Mouse (Mus musculus) CH12.LX (cell line): ENCODE measurements around the gene Runx2. TPM values are rescaled to one million over a fixed set of nuclear protein-coding genes. Genes with fewer than 3 reads are reported as not detected.

ENCODE experiments used
- DNase-seq: peaks from one replicate; pipeline ENCODE4 v3.0.0-alpha.2; 2013; ENCODE audit errors: extremely low read depth
- H3K27ac ChIP-seq: 2 replicates; pipeline ENCODE4 v1.5.1; 2012; ENCODE audit warnings: low read depth, mild to moderate bottlenecking, control low read depth, moderate library complexity; ENCODE audit not compliant: insufficient read depth
- H3K27me3 ChIP-seq: replicated peaks from 2 replicates; pipeline ENCODE3; 2012; ENCODE audit warnings: inconsistent platforms
- H3K36me3 ChIP-seq, 2 experiments: replicated peaks in 1 of 2; 2 replicates each; pipeline versions ENCODE3 to v1.6.1; 2012; ENCODE audit warnings: inconsistent platforms in 1 of 2, low read length in 1 of 2, mild to moderate bottlenecking in 1 of 2, mixed read lengths in 1 of 2, moderate library complexity in 1 of 2; ENCODE audit not compliant: control insufficient read depth in 1 of 2, insufficient read depth in 1 of 2
- H3K4me1 ChIP-seq, 2 experiments: 2 replicates each; pipeline ENCODE4 v1.6.1; 2012; ENCODE audit warnings: inconsistent platforms in 1 of 2, moderate library complexity in 1 of 2; ENCODE audit not compliant: insufficient read depth in 2 of 2, control insufficient read depth in 1 of 2
- H3K4me2 ChIP-seq: 2 replicates; pipeline ENCODE4 v1.6.1; 2012; ENCODE audit warnings: low read depth, mild to moderate bottlenecking, control low read depth; ENCODE audit not compliant: poor library complexity, insufficient read depth, severe bottlenecking
- H3K4me3 ChIP-seq, 3 experiments: fragments of 150-350 bp in 1 of 3; sonication (generic) in 1 of 3; replicated peaks in 1 of 3; 2 replicates each; pipeline versions ENCODE3 to v1.5.1; 2011 to 2012; ENCODE audit warnings: low read depth in 2 of 3, low read length in 2 of 3, mild to moderate bottlenecking in 2 of 3, moderate library complexity in 2 of 3, control low read depth in 1 of 3, improper control_type of control experiment in 1 of 3, inconsistent platforms in 1 of 3, mixed read lengths in 1 of 3; ENCODE audit not compliant: poor library complexity in 1 of 3
- H3K79me2 ChIP-seq: replicated peaks from 2 replicates; pipeline ENCODE4 v1.6.1; 2012; ENCODE audit warnings: mild to moderate bottlenecking, moderate library complexity; ENCODE audit not compliant: control insufficient read depth, poor library complexity, insufficient read depth, severe bottlenecking; ENCODE audit errors: extremely low read depth
- H3K9ac ChIP-seq: 2 replicates; pipeline ENCODE4 v1.6.1; 2012; ENCODE audit warnings: low read depth, mild to moderate bottlenecking, control low read depth, moderate library complexity; ENCODE audit not compliant: insufficient read depth
- H3K9me3 ChIP-seq: replicated peaks from 2 replicates; pipeline ENCODE3; 2012; ENCODE audit warnings: low read length, inconsistent platforms, mixed read lengths
- CTCF ChIP-seq, 2 experiments: IDR thresholded peaks in 1 of 2; conservative IDR thresholded peaks in 1 of 2; 2 replicates each; pipeline ENCODE4 v1.5.1; 2011 to 2012; ENCODE audit warnings: low read depth in 2 of 2, low read length in 2 of 2, improper control_type of control experiment in 1 of 2, inconsistent platforms in 1 of 2, mild to moderate bottlenecking in 1 of 2, moderate library complexity in 1 of 2
- E2F4 ChIP-seq: IDR thresholded peaks from 2 replicates; pipeline ENCODE4 v1.6.1; 2011; ENCODE audit warnings: low read depth, low read length, improper control_type of control experiment; ENCODE audit not compliant: insufficient replicate concordance
- ETS1 ChIP-seq: conservative IDR thresholded peaks from 2 replicates; pipeline ENCODE4 v1.6.1; 2012; ENCODE audit warnings: low read depth, mild to moderate bottlenecking, inconsistent platforms, low read length, improper control_type of control experiment, moderate library complexity
- IRF4 ChIP-seq: IDR thresholded peaks from 2 replicates; pipeline ENCODE4 v1.6.1; 2014; ENCODE audit warnings: low read depth, mild to moderate bottlenecking, inconsistent platforms, low read length, improper control_type of control experiment
- JUN ChIP-seq: IDR thresholded peaks from 2 replicates; pipeline ENCODE4 v1.6.1; 2011; ENCODE audit warnings: low read depth, mild to moderate bottlenecking, low read length, improper control_type of control experiment, moderate library complexity; ENCODE audit not compliant: insufficient read depth
- JUND ChIP-seq: conservative IDR thresholded peaks from 2 replicates; pipeline ENCODE4 v1.6.1; 2011; ENCODE audit warnings: low read depth, low read length, improper control_type of control experiment
- MEF2A ChIP-seq: IDR thresholded peaks from 2 replicates; pipeline ENCODE4 v1.6.1; 2014; ENCODE audit warnings: low read depth, mild to moderate bottlenecking, inconsistent platforms, low read length, improper control_type of control experiment, borderline replicate concordance
- PAX5 ChIP-seq: IDR thresholded peaks from 2 replicates; pipeline ENCODE4 v1.6.1; 2012; ENCODE audit warnings: low read length, inconsistent platforms, mixed read lengths
- POLR2AphosphoS2 ChIP-seq: IDR thresholded peaks from 2 replicates; pipeline ENCODE4 v1.6.1; 2011; ENCODE audit warnings: low read depth, low read length, improper control_type of control experiment
- RAD21 ChIP-seq: IDR thresholded peaks from 2 replicates; pipeline ENCODE4 v1.6.1; 2011; ENCODE audit warnings: low read depth, mild to moderate bottlenecking, low read length, improper control_type of control experiment, moderate library complexity
- RCOR1 ChIP-seq: conservative IDR thresholded peaks from 2 replicates; pipeline ENCODE4 v1.6.1; 2012; ENCODE audit warnings: low read depth, mild to moderate bottlenecking, inconsistent platforms, low read length, improper control_type of control experiment
- SIN3A ChIP-seq: IDR thresholded peaks from 2 replicates; pipeline ENCODE4 v1.6.1; 2012; ENCODE audit warnings: low read length, improper control_type of control experiment, inconsistent platforms
- SMC3 ChIP-seq: IDR thresholded peaks from 2 replicates; pipeline ENCODE4 v1.6.1; 2011; ENCODE audit warnings: low read depth, low read length, improper control_type of control experiment
- TCF12 ChIP-seq: IDR thresholded peaks from 2 replicates; pipeline ENCODE4 v1.6.1; 2014; ENCODE audit warnings: low read depth, mild to moderate bottlenecking, inconsistent platforms, low read length, improper control_type of control experiment
- UBTF ChIP-seq: IDR thresholded peaks from 2 replicates; pipeline ENCODE4 v1.6.1; 2012; ENCODE audit warnings: low read depth, mild to moderate bottlenecking, inconsistent platforms, low read length, improper control_type of control experiment, moderate library complexity
- ZMIZ1 ChIP-seq: IDR thresholded peaks from 2 replicates; pipeline ENCODE4 v1.6.1; 2012; ENCODE audit warnings: low read depth, mild to moderate bottlenecking, inconsistent platforms, low read length, improper control_type of control experiment
- dilution Hi-C: fragments of 300-500 bp; cut with MboI; formaldehyde crosslinking; loops from 2 replicates; pipeline ENCODE4 v1.14.3; 2020; ENCODE audit warnings: low sequenced_read_pairs; ENCODE audit not compliant: extremely low pct_unique_long_range_greater_than_20kb, extremely low pct_ligation_motif_present
- in situ Hi-C: fragments of 300-500 bp; cut with MboI; formaldehyde crosslinking; loops from 3 replicates; pipeline ENCODE4 v1.14.3; 2019; ENCODE audit warnings: low sequenced_read_pairs, low pct_ligation_motif_present, low pct_unique_long_range_greater_than_20kb, mixed read lengths
- polyA plus RNA-seq: library from polyadenylated mRNA; unstranded; fragments of >175 nt; gene quantifications from 2 replicates; pipeline ENCODE4 v1.2.1, GENCODE M21; 2012; ENCODE audit warnings: low read depth; ENCODE audit not compliant: insufficient read length
- total RNA-seq, 2 experiments: library from RNA; depleted of rRNA; stranded (reverse); fragments of 300-350 nt in 1 of 2; fragments of >200 nt in 1 of 2; gene quantifications; 2 replicates each; pipeline ENCODE4 v1.2.3; 2012 to 2014

Runx2 gene
- total and polyA plus RNA-seq, 3 experiments = 0.70 to 1.4 (median 1.1) TPM

GRCm38 (mm10) chr17:44540699-44541098, 273.9 kb downstream of the Runx2 start:
- no peaks in the 10 kb centered on the region for H3K36me3 ChIP-seq
- no peak overlapping the region for H3K4me2 ChIP-seq
- in situ Hi-C loops (no loop called here), dilution Hi-C loops (no loop called here)
- H3K9me3 ChIP-seq = no peaks in the 10 kb centered on the region
- H3K27ac ChIP-seq = no peak overlapping the region
- no peak overlapping the region for H3K9ac ChIP-seq
- no peak overlapping the region for H3K4me3 ChIP-seq
- H3K79me2 ChIP-seq = no peaks in the 10 kb centered on the region
- H3K27me3 ChIP-seq = no peaks in the 10 kb centered on the region
- DNase-seq = no peak
- peaks cover 0 to 12% of the 10 kb centered on the region in 2 experiments; a peak in 2 of 4 replicates for H3K4me1 ChIP-seq
- TF ChIP-seq E2F4 (no peak), ETS1 (no peak), SMC3 (peak; percentile 28), CTCF (conservative IDR thresholded peaks at IDR 0.05 in 1 of 2, IDR thresholded peaks at IDR 0.05 in 1 of 2; ENCODE audit: low read depth in 2 of 2, low read length in 2 of 2) (no peak), RAD21 (peak; percentile 24), UBTF (no peak), SIN3A (no peak)

DNA sequence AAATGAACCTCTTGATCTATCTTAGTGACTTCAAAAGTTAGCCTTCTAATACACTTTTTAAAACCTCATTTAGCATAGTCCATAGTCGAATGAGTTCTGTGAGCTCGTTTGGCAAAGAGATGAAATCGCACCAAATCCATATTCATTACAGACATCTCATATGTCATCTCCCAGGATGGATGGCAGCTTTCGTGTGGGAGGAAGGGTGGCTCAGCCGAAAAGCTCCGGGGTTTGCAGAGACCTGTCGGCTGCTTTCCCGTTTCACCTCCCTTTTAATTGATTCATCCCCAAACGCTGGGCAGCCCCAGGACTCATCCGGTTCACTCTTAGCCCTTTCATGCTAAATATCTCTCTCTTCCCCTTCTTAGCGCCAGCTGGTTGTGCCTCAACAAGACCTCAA, 275.7 kb downstream of the Runx2 start:
- TF ChIP-seq SIN3A (no peak), PAX5 (no peak), ZMIZ1 (no peak), CTCF (conservative IDR thresholded peaks at IDR 0.05 in 1 of 2, IDR thresholded peaks at IDR 0.05 in 1 of 2; ENCODE audit: low read depth in 2 of 2, low read length in 2 of 2) (no peak)
- H3K4me1 ChIP-seq = peaks cover 0 to 9% of the 10 kb centered on the region in 2 experiments; a peak in 2 of 4 replicates
- H3K36me3 ChIP-seq = no peaks in the 10 kb centered on the region
- H3K4me2 ChIP-seq = no peak overlapping the region
- no peaks in the 10 kb centered on the region for H3K79me2 ChIP-seq
- dilution Hi-C loops = no loop called here
- in situ Hi-C loops = no loop called here
- H3K9me3 ChIP-seq = no peaks in the 10 kb centered on the region
- H3K9ac ChIP-seq = no peak overlapping the region
- no peak for DNase-seq
- H3K27ac ChIP-seq = no peak overlapping the region
- no peaks in the 10 kb centered on the region for H3K27me3 ChIP-seq
- H3K4me3 ChIP-seq = no peak overlapping the region

DNA sequence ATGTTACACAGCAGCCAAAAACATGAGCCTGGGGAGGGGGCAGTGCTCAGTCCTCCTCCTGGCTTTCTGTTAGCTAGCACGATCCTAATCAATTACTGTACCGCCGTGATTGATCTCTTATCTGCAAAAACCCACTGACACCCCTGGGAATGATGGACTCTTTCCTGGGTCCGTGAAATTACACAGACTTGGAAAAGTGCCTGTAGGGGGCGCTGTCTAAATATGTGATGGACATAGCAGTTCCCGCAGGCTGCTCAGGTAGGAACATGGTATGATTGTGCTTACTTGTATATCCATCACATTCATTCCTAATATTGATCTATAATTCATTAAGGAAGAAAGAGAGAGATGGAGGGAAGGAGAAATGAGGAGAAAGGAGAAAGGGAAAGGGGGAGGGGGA, 284.6 kb downstream of the Runx2 start:
- Histone ChIP-seq H3K79me2 (no peaks in the 10 kb centered on the region), H3K4me3 (no peak overlapping the region), H3K9ac (no peak overlapping the region), H3K36me3 (no peaks in the 10 kb centered on the region), H3K27ac (no peak overlapping the region), H3K4me1 (no peaks in the 10 kb centered on the region), H3K9me3 (peaks cover 9% of the 10 kb centered on the region), H3K4me2 (no peak overlapping the region), H3K27me3 (no peaks in the 10 kb centered on the region)
- DNase-seq = peak; percentile 7
- dilution Hi-C loops (no loop called here), in situ Hi-C loops (no loop called here)
- no peak for TF ChIP-seq RCOR1
- TF ChIP-seq MEF2A = no peak
- no peak for TF ChIP-seq POLR2AphosphoS2
- no peak for TF ChIP-seq JUND
- TF ChIP-seq IRF4 = no peak
- peak; percentile 23 for TF ChIP-seq RAD21
- TF ChIP-seq SMC3 = peak; percentile 27; the same call in 1 of the 2 replicates
- TF ChIP-seq CTCF (conservative IDR thresholded peaks at IDR 0.05 in 1 of 2, IDR thresholded peaks at IDR 0.05 in 1 of 2; ENCODE audit: low read depth in 2 of 2, low read length in 2 of 2) = peak in 1 of 2 experiments; percentile 32; a peak in 2 of 4 replicates
- TF ChIP-seq TCF12 = no peak
- TF ChIP-seq JUN = no peak
- TF ChIP-seq SIN3A = no peak
